Mouse (Mus musculus) CH12.LX (cell line): ENCODE results near the gene Mgll. TPM values are rescaled to one million over a fixed set of nuclear protein-coding genes. Genes with fewer than 3 reads are reported as not detected.

ENCODE experiments used
- DNase-seq: peaks from one replicate; pipeline ENCODE4 v3.0.0-alpha.2; 2013; ENCODE audit errors: extremely low read depth
- H3K27ac ChIP-seq: 2 replicates; pipeline ENCODE4 v1.5.1; 2012; ENCODE audit warnings: low read depth, mild to moderate bottlenecking, control low read depth, moderate library complexity; ENCODE audit not compliant: insufficient read depth
- H3K27me3 ChIP-seq: replicated peaks from 2 replicates; pipeline ENCODE3; 2012; ENCODE audit warnings: inconsistent platforms
- H3K36me3 ChIP-seq, 2 experiments: replicated peaks in 1 of 2; 2 replicates each; pipeline versions ENCODE3 to v1.6.1; 2012; ENCODE audit warnings: inconsistent platforms in 1 of 2, low read length in 1 of 2, mild to moderate bottlenecking in 1 of 2, mixed read lengths in 1 of 2, moderate library complexity in 1 of 2; ENCODE audit not compliant: control insufficient read depth in 1 of 2, insufficient read depth in 1 of 2
- H3K4me1 ChIP-seq, 2 experiments: 2 replicates each; pipeline ENCODE4 v1.6.1; 2012; ENCODE audit warnings: inconsistent platforms in 1 of 2, moderate library complexity in 1 of 2; ENCODE audit not compliant: insufficient read depth in 2 of 2, control insufficient read depth in 1 of 2
- H3K4me2 ChIP-seq: 2 replicates; pipeline ENCODE4 v1.6.1; 2012; ENCODE audit warnings: low read depth, mild to moderate bottlenecking, control low read depth; ENCODE audit not compliant: poor library complexity, insufficient read depth, severe bottlenecking
- H3K4me3 ChIP-seq, 3 experiments: fragments of 150-350 bp in 1 of 3; sonication (generic) in 1 of 3; replicated peaks in 1 of 3; 2 replicates each; pipeline versions ENCODE3 to v1.5.1; 2011 to 2012; ENCODE audit warnings: low read depth in 2 of 3, low read length in 2 of 3, mild to moderate bottlenecking in 2 of 3, moderate library complexity in 2 of 3, control low read depth in 1 of 3, improper control_type of control experiment in 1 of 3, inconsistent platforms in 1 of 3, mixed read lengths in 1 of 3; ENCODE audit not compliant: poor library complexity in 1 of 3
- H3K79me2 ChIP-seq: replicated peaks from 2 replicates; pipeline ENCODE4 v1.6.1; 2012; ENCODE audit warnings: mild to moderate bottlenecking, moderate library complexity; ENCODE audit not compliant: control insufficient read depth, poor library complexity, insufficient read depth, severe bottlenecking; ENCODE audit errors: extremely low read depth
- H3K9ac ChIP-seq: 2 replicates; pipeline ENCODE4 v1.6.1; 2012; ENCODE audit warnings: low read depth, mild to moderate bottlenecking, control low read depth, moderate library complexity; ENCODE audit not compliant: insufficient read depth
- H3K9me3 ChIP-seq: replicated peaks from 2 replicates; pipeline ENCODE3; 2012; ENCODE audit warnings: low read length, inconsistent platforms, mixed read lengths
- BHLHE40 ChIP-seq: IDR thresholded peaks from 2 replicates; pipeline ENCODE4 v1.6.1; 2011; ENCODE audit warnings: mild to moderate bottlenecking, low read depth, low read length, improper control_type of control experiment
- CHD1 ChIP-seq: IDR thresholded peaks from 2 replicates; pipeline ENCODE4 v1.6.1; 2012; ENCODE audit warnings: low read depth, low read length, improper control_type of control experiment, inconsistent platforms
- CHD2 ChIP-seq: IDR thresholded peaks from 2 replicates; pipeline ENCODE4 v1.6.1; 2011; ENCODE audit warnings: low read length, improper control_type of control experiment
- CTCF ChIP-seq, 2 experiments: IDR thresholded peaks in 1 of 2; conservative IDR thresholded peaks in 1 of 2; 2 replicates each; pipeline ENCODE4 v1.5.1; 2011 to 2012; ENCODE audit warnings: low read depth in 2 of 2, low read length in 2 of 2, improper control_type of control experiment in 1 of 2, inconsistent platforms in 1 of 2, mild to moderate bottlenecking in 1 of 2, moderate library complexity in 1 of 2
- E2F4 ChIP-seq: IDR thresholded peaks from 2 replicates; pipeline ENCODE4 v1.6.1; 2011; ENCODE audit warnings: low read depth, low read length, improper control_type of control experiment; ENCODE audit not compliant: insufficient replicate concordance
- ELF1 ChIP-seq: IDR thresholded peaks from 2 replicates; pipeline ENCODE4 v1.6.1; 2014; ENCODE audit warnings: low read depth, mild to moderate bottlenecking, inconsistent platforms, low read length, improper control_type of control experiment
- HCFC1 ChIP-seq: IDR thresholded peaks from 2 replicates; pipeline ENCODE4 v1.6.1; 2012; ENCODE audit warnings: low read depth, mild to moderate bottlenecking, inconsistent platforms, low read length, improper control_type of control experiment
- JUND ChIP-seq: conservative IDR thresholded peaks from 2 replicates; pipeline ENCODE4 v1.6.1; 2011; ENCODE audit warnings: low read depth, low read length, improper control_type of control experiment
- KAT2A ChIP-seq: IDR thresholded peaks from 2 replicates; pipeline ENCODE4 v1.6.1; 2012; ENCODE audit warnings: low read length, improper control_type of control experiment, inconsistent platforms; ENCODE audit not compliant: insufficient replicate concordance
- MAFK ChIP-seq: IDR thresholded peaks from 2 replicates; pipeline ENCODE4 v1.6.1; 2011; ENCODE audit warnings: low read length, improper control_type of control experiment; ENCODE audit not compliant: insufficient replicate concordance
- MAX ChIP-seq: IDR thresholded peaks from 2 replicates; pipeline ENCODE4 v1.6.1; 2011; ENCODE audit warnings: low read length, improper control_type of control experiment
- MEF2A ChIP-seq: IDR thresholded peaks from 2 replicates; pipeline ENCODE4 v1.6.1; 2014; ENCODE audit warnings: low read depth, mild to moderate bottlenecking, inconsistent platforms, low read length, improper control_type of control experiment, borderline replicate concordance
- MYC ChIP-seq: IDR thresholded peaks from 2 replicates; pipeline ENCODE4 v1.6.1; 2011; ENCODE audit warnings: low read depth, mild to moderate bottlenecking, improper control_type of control experiment, low read length
- NRF1 ChIP-seq: IDR thresholded peaks from 2 replicates; pipeline ENCODE4 v1.6.1; 2014; ENCODE audit warnings: low read depth, mild to moderate bottlenecking, inconsistent platforms, low read length, improper control_type of control experiment, moderate library complexity
- PAX5 ChIP-seq: IDR thresholded peaks from 2 replicates; pipeline ENCODE4 v1.6.1; 2012; ENCODE audit warnings: low read length, inconsistent platforms, mixed read lengths
- POLR2A ChIP-seq: IDR thresholded peaks from 2 replicates; pipeline ENCODE4 v1.6.1; 2011; ENCODE audit warnings: low read depth, mild to moderate bottlenecking, improper control_type of control experiment, low read length
- POLR2AphosphoS2 ChIP-seq: IDR thresholded peaks from 2 replicates; pipeline ENCODE4 v1.6.1; 2011; ENCODE audit warnings: low read depth, low read length, improper control_type of control experiment
- RAD21 ChIP-seq: IDR thresholded peaks from 2 replicates; pipeline ENCODE4 v1.6.1; 2011; ENCODE audit warnings: low read depth, mild to moderate bottlenecking, low read length, improper control_type of control experiment, moderate library complexity
- RCOR1 ChIP-seq: conservative IDR thresholded peaks from 2 replicates; pipeline ENCODE4 v1.6.1; 2012; ENCODE audit warnings: low read depth, mild to moderate bottlenecking, inconsistent platforms, low read length, improper control_type of control experiment
- SMC3 ChIP-seq: IDR thresholded peaks from 2 replicates; pipeline ENCODE4 v1.6.1; 2011; ENCODE audit warnings: low read depth, low read length, improper control_type of control experiment
- TCF12 ChIP-seq: IDR thresholded peaks from 2 replicates; pipeline ENCODE4 v1.6.1; 2014; ENCODE audit warnings: low read depth, mild to moderate bottlenecking, inconsistent platforms, low read length, improper control_type of control experiment
- USF2 ChIP-seq: conservative IDR thresholded peaks from 2 replicates; pipeline ENCODE4 v1.6.1; 2011; ENCODE audit warnings: low read depth, low read length, improper control_type of control experiment
- ZC3H11A ChIP-seq: IDR thresholded peaks from 2 replicates; pipeline ENCODE4 v1.6.1; 2012; ENCODE audit warnings: low read depth, mild to moderate bottlenecking, inconsistent platforms, low read length, improper control_type of control experiment
- ZKSCAN1 ChIP-seq: IDR thresholded peaks from 2 replicates; pipeline ENCODE4 v1.6.1; 2012; ENCODE audit warnings: low read depth, inconsistent platforms, low read length, improper control_type of control experiment, borderline replicate concordance
- dilution Hi-C: fragments of 300-500 bp; cut with MboI; formaldehyde crosslinking; loops from 2 replicates; pipeline ENCODE4 v1.14.3; 2020; ENCODE audit warnings: low sequenced_read_pairs; ENCODE audit not compliant: extremely low pct_unique_long_range_greater_than_20kb, extremely low pct_ligation_motif_present
- in situ Hi-C: fragments of 300-500 bp; cut with MboI; formaldehyde crosslinking; loops from 3 replicates; pipeline ENCODE4 v1.14.3; 2019; ENCODE audit warnings: low sequenced_read_pairs, low pct_ligation_motif_present, low pct_unique_long_range_greater_than_20kb, mixed read lengths
- polyA plus RNA-seq: library from polyadenylated mRNA; unstranded; fragments of >175 nt; gene quantifications from 2 replicates; pipeline ENCODE4 v1.2.1, GENCODE M21; 2012; ENCODE audit warnings: low read depth; ENCODE audit not compliant: insufficient read length
- total RNA-seq, 2 experiments: library from RNA; depleted of rRNA; stranded (reverse); fragments of 300-350 nt in 1 of 2; fragments of >200 nt in 1 of 2; gene quantifications; 2 replicates each; pipeline ENCODE4 v1.2.3; 2012 to 2014

Mgll gene
- total and polyA plus RNA-seq, 3 experiments, result 60.8 to 81.1 (median 76.5) TPM

GRCm38 (mm10) chr6:88855636-88856035 is 131.4 kb downstream of the Mgll start:
- DNase-seq, result peak; percentile 82
- TF ChIP-seq RAD21 (peak; percentile 86), CTCF (conservative IDR thresholded peaks at IDR 0.05 in 1 of 2, IDR thresholded peaks at IDR 0.05 in 1 of 2; ENCODE audit: low read depth in 2 of 2, low read length in 2 of 2) (peak; percentile 55 to 89), ZC3H11A (peak; percentile 74), SMC3 (peak; percentile 89), TCF12 (no peak), MAFK (no peak), POLR2AphosphoS2 (no peak), MAX (no peak), PAX5 (no peak), KAT2A (no peak)
- peaks cover 5% of the 10 kb centered on the region for H3K9me3 ChIP-seq
- dilution Hi-C loops (no loop called here), in situ Hi-C loops (loop anchor here (5.0 kb wide), 1 partner anchor 37 kb away; no protein-coding TSS in a partner anchor)
- no peak overlapping the region for H3K27ac ChIP-seq
- peaks cover 0 to 16% of the 10 kb centered on the region in 2 experiments; a peak in 2 of 4 replicates for H3K4me1 ChIP-seq
- no peaks in the 10 kb centered on the region for H3K79me2 ChIP-seq
- H3K4me3 ChIP-seq, result no peak overlapping the region
- H3K9ac ChIP-seq, result no peak overlapping the region
- H3K36me3 ChIP-seq, result no peaks in the 10 kb centered on the region
- no peaks in the 10 kb centered on the region for H3K27me3 ChIP-seq
- no peak overlapping the region for H3K4me2 ChIP-seq

GRCm38 (mm10) chr6:88857249-88857648 is 133.0 kb downstream of the Mgll start:
- dilution Hi-C loops (no loop called here), in situ Hi-C loops (loop anchor here (5.0 kb wide), 1 partner anchor 35 kb away; no protein-coding TSS in a partner anchor)
- no peaks in the 10 kb centered on the region for H3K36me3 ChIP-seq
- no peak overlapping the region for H3K4me3 ChIP-seq
- no peak overlapping the region for H3K27ac ChIP-seq
- H3K9me3 ChIP-seq, result peaks cover 2% of the 10 kb centered on the region
- no peak overlapping the region for H3K4me2 ChIP-seq
- peaks cover 0 to 19% of the 10 kb centered on the region in 2 experiments; a peak in 2 of 4 replicates for H3K4me1 ChIP-seq
- H3K79me2 ChIP-seq, result no peaks in the 10 kb centered on the region
- DNase-seq, result no peak
- H3K27me3 ChIP-seq, result no peaks in the 10 kb centered on the region
- TF ChIP-seq RCOR1 (no peak), CTCF (conservative IDR thresholded peaks at IDR 0.05 in 1 of 2, IDR thresholded peaks at IDR 0.05 in 1 of 2; ENCODE audit: low read depth in 2 of 2, low read length in 2 of 2) (peak in 1 of 2 experiments; percentile 38; a peak in 2 of 4 replicates), USF2 (no peak), CHD2 (no peak), KAT2A (no peak), JUND (no peak), MEF2A (peak; percentile 65; the same call in 1 of the 2 replicates), HCFC1 (no peak), ELF1 (no peak), BHLHE40 (no peak), POLR2A (no peak), MYC (peak; percentile 30; the same call in 1 of the 2 replicates), NRF1 (peak; percentile 42; the same call in 1 of the 2 replicates), CHD1 (no peak), MAFK (no peak), SMC3 (peak; percentile 38), ZKSCAN1 (no peak), E2F4 (no peak), RAD21 (peak; percentile 10)
- TF ChIP-seq, all 38 proteins: peak for 6
- H3K9ac ChIP-seq, result no peak overlapping the region
